Mouse (Mus musculus) fibroblast of lung, adult 2 months (primary cell): Measurements from ENCODE around the gene Glul.

Experiments used
- DNase-seq: peaks from one replicate; pipeline ENCODE4 v3.0.0-alpha.2; 2011; ENCODE audit warnings: low read depth

Gene Glul

DNA sequence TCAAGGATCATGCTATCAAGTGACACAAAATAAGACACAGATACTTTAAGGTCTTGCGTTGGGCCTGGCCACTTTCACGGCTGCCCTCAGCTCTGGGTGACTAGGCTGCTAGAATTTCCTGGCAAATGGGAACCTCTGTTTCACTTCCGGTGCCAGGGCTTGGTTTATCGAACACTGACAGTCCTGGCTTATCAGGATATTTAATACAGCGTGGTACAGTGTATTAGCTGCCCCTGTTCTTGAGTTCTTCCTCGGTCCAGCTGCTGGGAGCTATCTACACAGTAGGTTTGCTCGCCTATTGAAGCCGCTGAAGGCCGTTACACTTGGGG lies 10.2 kb downstream of the Glul start:
- DNase-seq = no peak

DNA sequence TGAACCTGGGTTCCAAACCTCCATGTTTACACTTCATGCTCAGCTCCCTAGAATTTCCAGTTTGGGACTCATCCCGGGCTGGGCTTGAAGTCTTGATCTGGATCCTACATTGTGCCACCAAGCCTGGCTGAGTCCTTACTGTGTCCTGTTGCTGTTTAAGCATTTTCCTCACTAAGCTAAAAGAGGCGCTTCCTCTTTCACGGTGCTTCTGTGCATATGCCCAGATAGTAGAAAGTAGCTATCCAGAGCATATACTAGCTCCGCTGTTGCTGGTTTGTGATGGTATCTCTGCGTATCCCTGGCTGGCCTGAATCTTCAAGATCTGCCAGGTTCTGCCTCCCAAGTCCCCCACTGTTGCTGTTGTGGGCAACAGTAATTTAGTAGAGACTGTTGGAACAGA lies 10.7 kb downstream of the Glul start:
- no peak for DNase-seq

- DNase-seq = no peak
These were observed 11.6 kb downstream of the Glul start for GRCm38 (mm10) chr1:153911276-153911795.

DNA sequence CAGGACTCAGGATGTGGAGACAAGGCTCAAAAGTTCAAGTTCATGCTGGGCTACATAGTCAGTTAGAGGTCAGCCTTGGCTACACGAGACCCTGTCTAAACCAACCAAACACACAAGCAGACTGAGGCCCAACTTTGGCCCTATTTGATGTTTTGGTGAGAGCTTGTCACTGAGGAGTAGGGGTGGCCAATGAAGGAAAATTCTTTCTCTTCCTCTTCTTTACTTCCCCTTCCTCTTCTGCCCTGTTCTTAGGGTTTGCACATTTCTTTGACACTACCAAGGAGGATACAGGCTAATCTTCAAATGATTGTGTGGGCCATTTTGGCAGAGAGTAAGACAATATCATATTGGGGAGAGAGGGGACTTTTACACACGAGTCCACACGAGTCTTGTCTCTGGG lies 14.1 kb downstream of the Glul start:
- DNase-seq = no peak

DNA sequence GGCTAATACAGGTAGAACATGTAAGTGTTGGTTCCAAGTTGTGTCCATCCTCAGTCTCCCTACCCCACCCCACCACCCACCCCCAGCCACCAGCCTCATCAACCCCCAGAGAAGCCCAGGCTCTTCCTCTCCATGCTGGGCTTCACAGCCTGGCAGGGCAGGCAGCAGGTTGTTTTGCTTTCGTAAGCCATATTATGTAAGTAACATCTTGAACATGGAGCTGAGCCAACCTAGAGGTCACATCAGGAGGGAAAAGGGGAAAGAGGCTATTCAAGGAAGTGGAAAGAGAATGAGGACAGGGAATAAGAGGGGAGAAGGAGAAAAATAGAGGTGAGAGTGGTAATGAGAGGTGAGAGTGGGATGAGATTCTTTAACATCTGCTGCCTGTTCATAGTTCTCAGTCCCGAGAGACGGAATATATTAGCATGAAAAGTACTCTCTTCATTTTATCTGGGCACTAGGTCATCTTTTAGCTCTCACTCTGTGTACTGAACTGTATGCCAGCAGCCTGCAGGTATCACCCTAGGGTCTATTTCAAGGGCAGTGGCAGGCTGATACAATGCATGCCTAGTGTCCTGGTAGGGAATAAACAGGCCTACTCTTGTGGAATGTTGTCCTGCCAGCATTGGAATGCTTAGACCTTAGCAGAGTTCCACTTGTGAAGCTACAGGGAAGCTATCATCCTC lies 18.9 kb downstream of the Glul start:
- no peak for DNase-seq

DNA sequence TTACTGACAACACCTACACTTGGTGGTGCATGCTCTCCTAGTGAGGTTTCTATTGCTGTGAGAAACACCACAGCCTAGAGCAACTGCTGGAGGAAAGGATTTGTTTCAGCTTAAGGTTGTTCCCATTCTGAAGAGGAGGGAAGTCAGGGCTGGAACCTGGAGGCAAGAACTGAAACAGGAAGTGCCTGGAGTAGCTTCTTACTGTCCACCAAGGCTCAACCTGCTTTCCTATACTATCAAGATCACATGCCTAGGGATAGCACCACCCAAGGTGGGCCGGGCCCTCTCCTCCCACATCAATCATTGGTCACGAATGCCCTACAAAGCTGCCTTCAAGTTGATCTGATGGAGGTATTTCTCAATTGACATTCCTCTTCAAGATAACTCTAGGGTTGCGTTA lies 21.9 kb downstream of the Glul start:
- no peak for DNase-seq

GRCm38 (mm10) chr1:153922571-153923021 lies 22.9 kb downstream of the Glul start:
- no peak for DNase-seq

GRCm38 (mm10) chr1:153924395-153925385 lies 24.9 kb downstream of the Glul start:
- no peak for DNase-seq

GRCm38 (mm10) chr1:153930431-153930830 lies 30.7 kb downstream of the Glul start:
- no peak for DNase-seq

DNA sequence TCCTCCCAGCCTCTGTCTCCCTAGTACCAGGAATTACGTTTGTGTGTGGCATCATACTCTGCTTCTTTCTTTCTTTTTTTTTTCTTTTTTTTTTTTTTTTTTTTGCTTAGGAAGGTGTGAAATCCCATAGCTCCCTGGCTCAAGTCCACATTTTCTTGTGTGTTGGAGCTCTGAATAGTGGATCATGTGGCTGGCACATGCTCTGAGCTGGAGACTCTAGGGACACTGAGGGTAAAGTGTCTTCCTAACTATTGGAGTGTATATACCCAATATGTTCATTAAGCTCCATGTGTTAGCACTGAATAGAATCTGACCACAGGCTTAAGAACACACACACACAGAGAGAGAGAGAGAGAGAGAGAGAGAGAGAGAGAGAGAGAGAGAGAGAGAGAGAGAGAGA lies 34.0 kb downstream of the Glul start:
- DNase-seq = no peak

- DNase-seq = no peak
These were observed 36.2 kb downstream of the Glul start for GRCm38 (mm10) chr1:153935844-153936380.

DNA sequence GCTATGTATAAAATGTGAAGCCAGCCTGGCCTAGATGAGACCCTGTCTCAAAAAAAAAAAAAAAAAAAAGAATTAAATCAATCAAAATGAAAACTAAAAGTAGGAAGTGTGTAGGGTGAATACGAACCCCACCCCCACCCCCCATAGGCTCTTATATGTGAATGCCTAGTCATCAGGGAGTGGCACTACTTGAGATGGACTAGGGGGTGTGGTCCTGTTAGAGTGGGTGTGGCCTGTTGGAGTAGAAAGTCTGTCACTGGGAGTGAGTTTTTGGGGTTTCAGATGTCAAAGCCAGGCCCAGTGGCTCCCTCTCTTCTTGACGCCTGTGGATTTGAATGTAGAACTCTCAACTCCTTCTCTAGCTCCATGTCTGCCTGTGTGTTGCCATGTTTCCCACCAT lies 37.3 kb downstream of the Glul start:
- DNase-seq = no peak

DNA sequence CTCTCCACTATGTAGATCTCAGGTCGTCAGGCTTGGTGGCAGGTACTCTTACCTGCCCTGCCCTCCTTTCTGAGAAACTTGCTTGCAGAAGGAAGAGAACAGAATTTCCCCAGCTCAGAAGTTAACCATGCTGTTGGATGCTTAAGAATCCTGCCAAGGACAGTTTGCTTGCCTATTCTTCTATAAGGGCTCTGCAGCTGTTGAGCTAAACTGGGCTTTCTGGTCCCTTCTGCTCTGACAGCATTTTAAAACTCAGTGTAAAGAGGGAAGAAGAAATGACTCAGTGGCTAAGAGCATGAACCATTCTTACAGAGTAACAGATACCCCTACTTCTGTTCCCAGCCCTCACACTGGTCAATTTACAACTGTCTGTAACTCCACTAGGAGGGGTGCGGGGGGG lies 41.2 kb downstream of the Glul start:
- no peak for DNase-seq

DNA sequence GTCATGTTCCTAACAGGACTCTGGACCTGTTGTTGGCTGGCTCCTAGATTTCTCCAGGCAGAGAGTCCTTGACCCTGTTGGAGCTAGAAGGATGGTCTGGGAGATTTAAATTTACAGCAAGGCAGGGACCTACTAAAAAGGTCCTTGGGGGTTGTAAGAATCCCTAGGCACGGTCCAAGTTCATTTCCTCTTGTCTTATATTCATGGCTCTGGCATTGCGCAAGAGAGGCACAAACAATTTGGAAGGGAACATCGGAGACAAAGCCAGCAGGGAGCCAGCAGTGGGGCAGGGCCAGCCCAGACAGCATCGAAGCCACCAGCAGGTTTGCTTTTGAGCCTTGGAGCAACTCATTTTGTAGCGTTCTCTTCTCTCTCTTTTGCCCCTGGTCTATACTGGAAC lies 45.4 kb downstream of the Glul start:
- DNase-seq = no peak

DNA sequence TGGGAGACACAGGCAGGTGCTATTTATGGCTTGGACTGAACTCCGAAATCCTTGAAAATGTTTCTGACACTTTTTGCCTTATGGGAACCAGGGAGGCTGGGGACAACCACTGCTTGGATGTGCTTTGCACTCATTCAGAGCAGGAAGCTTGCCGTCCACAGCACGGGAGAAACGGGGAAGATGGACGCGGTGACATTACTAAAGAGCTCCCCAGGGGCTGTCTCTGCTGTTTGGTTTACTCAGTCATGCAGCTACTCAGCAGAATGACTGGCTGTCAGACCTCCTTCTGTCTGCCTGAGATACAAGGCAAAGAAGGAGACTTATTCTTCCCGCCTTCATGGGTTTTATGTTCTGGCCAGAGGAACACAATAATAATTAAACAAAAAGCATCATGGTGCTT lies 47.2 kb downstream of the Glul start:
- no peak for DNase-seq

DNA sequence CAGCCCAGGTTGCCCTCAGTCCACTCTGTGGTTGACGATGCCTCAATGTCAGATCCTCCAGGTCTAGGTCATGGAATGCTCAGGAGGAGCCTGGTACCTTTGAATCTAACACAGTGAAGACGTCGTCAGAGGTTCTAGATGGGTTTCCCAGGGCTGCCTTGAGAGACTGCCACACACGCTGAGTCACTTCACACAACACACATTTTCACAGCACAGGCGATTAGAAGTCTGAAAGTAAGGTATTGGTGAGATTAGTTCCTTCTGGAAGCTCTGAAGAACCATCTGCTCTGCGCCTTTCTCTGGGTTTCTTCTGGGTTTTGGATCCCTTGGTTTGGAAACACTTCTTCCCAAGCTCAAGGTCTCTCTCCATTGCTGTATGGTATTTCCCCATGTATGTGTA lies 48.1 kb downstream of the Glul start:
- DNase-seq = no peak

GRCm38 (mm10) chr1:153953232-153953631 lies 53.5 kb downstream of the Glul start:
- peak; percentile 42 for DNase-seq

- DNase-seq = no peak
These were observed 54.1 kb downstream of the Glul start for GRCm38 (mm10) chr1:153953797-153954196.

GRCm38 (mm10) chr1:153957850-153958249 lies 58.1 kb downstream of the Glul start:
- no peak for DNase-seq
